Mouse (Mus musculus): Measurements from ENCODE around the gene Gm44502.
A peak's percentile ranks its signal among the peaks of the same experiment; 100 is the strongest.

DNA sequence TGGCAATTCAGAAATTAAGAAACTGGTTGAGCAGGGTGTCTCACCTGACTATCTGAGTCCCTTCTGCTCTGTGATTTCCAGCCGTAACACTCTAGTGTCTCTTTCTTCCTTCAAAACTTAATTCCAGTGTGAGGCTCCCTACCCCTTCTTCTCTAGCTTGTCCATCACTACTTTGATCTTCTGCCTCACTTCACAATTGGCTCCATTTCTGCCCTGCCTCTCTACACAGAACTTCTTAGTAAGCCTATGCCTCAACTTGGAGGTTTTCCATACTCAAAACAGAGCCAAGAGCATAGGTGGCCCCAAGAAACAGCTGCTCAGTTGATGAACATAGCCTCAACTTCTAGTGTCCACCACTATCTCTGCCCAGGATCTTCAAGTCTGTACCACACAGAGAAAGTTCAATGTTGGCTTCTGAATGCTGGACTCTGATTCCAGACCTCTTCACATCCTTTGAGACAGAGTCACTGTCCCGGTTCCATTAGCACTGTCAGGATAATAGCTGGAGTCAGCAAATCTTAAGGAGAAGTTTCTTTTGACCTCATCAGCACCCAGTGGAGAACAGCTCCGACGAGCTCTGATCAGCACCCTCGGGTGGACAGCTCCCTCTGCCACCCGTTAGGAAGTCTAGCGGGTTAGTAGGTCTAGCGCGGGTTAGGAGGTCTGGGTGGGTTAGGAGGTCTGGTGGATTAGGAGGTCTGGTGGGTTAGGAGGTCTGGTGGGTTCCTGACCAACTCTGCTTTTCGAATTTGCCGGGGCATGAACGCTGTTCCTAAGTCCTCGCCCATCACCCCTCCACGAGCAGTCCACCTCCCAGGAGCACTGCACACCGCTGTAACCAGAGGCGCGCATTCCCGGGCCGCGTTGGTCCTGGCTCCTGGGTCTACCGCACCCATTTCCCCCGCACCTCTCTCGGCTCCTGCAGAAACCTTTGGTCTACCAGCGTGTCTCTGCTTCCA lies 23.7 kb upstream of the Gm44502 start:
- TF ChIP-seq POLR2A (IDR thresholded peaks at IDR 0.05; ENCODE audit: insufficient read length, low read depth) (no peak), TCF3 (IDR thresholded peaks at IDR 0.05; ENCODE audit: insufficient read length, low read depth) (no peak), USF1 (IDR thresholded peaks at IDR 0.05; ENCODE audit: low read depth) (no peak), E2F4 (IDR thresholded peaks at IDR 0.05; ENCODE audit: insufficient read depth) (no peak), TCF12 (IDR thresholded peaks at IDR 0.05; ENCODE audit: insufficient read depth, poor library complexity, severe bottlenecking) (no peak), MYOG (IDR thresholded peaks at IDR 0.05; ENCODE audit: control insufficient read depth in 1 of 3, insufficient read depth in 1 of 3, insufficient read length in 2 of 3, low read depth in 2 of 3) (no peak), REST (IDR thresholded peaks at IDR 0.05; ENCODE audit: insufficient read depth, insufficient read length) (peak; percentile 96), MAX (IDR thresholded peaks at IDR 0.05; ENCODE audit: low read depth) (no peak), MYOD1 (IDR thresholded peaks at IDR 0.05; ENCODE audit: control insufficient read depth in 1 of 3, insufficient read length in 2 of 3, low read depth in 2 of 3) (no peak)
